Mouse (Mus musculus) embryonic facial prominence, embryonic 13.5 days (tissue): ENCODE data around the gene Gm17535. TPM values are rescaled to one million over a fixed set of nuclear protein-coding genes. Genes with fewer than 3 reads are reported as not detected.
"Not testable (repeated sequence)": the region's sequence is repeated elsewhere in the genome, so short reads cannot be mapped to it uniquely, and the experiment has no call there.

Source experiments
- ATAC-seq: fragments of 200-750 bp; cut with Nextera tagmentation; 2 replicates; pipeline ENCODE4 v1.8.0; 2017; ENCODE audit warnings: low read depth; ENCODE audit not compliant: insufficient number of reproducible peaks, insufficient read depth, low FRiP score, low TSS enrichment
- H3K27ac ChIP-seq: fragments of 300-500 bp; sonication (generic); 2 replicates; pipeline ENCODE4 v1.5.1; 2015; ENCODE audit warnings: moderate library complexity, mild to moderate bottlenecking, inconsistent platforms
- H3K27me3 ChIP-seq: fragments of 300-500 bp; sonication (generic); 2 replicates; pipeline ENCODE4 v1.6.1; 2015; ENCODE audit warnings: mild to moderate bottlenecking, inconsistent platforms
- H3K36me3 ChIP-seq: fragments of 300-500 bp; sonication (generic); 2 replicates; pipeline ENCODE4 v1.6.1; 2015; ENCODE audit warnings: mild to moderate bottlenecking, inconsistent platforms
- H3K4me1 ChIP-seq: fragments of 300-500 bp; sonication (generic); 2 replicates; pipeline ENCODE4 v1.6.1; 2015; ENCODE audit warnings: inconsistent platforms
- H3K4me2 ChIP-seq: fragments of 300-500 bp; sonication (generic); 2 replicates; pipeline ENCODE4 v1.6.1; 2015; ENCODE audit warnings: moderate library complexity, mild to moderate bottlenecking, inconsistent platforms
- H3K4me3 ChIP-seq: fragments of 300-500 bp; sonication (generic); 2 replicates; pipeline ENCODE4 v1.5.1; 2015; ENCODE audit warnings: mild to moderate bottlenecking, inconsistent platforms
- H3K9ac ChIP-seq: fragments of 300-500 bp; sonication (generic); 2 replicates; pipeline ENCODE4 v1.6.1; 2015; ENCODE audit warnings: mild to moderate bottlenecking, inconsistent platforms
- H3K9me3 ChIP-seq: fragments of 300-500 bp; sonication (generic); 2 replicates; pipeline ENCODE4 v1.6.1; 2016; ENCODE audit warnings: inconsistent platforms
- WGBS: fragments of 180-500 bp; shearing (Covaris S2); methylation state at CpG from one replicate; pipeline ENCODE4 v1.1.7; 2015; ENCODE audit warnings: mixed read lengths; 5-methylcytosine and 5-hydroxymethylcytosine counted together
- polyA plus RNA-seq: library from polyadenylated mRNA; unstranded; fragments of >200 nt; fragmentation: Nextera tagmentation; extraction: Ambion mirVana; gene quantifications from 2 replicates; pipeline ENCODE4 v1.2.1, GENCODE M21; 2015

Gene Gm17535
- polyA plus RNA-seq, 1 experiment from 2014 or later = not detected

DNA sequence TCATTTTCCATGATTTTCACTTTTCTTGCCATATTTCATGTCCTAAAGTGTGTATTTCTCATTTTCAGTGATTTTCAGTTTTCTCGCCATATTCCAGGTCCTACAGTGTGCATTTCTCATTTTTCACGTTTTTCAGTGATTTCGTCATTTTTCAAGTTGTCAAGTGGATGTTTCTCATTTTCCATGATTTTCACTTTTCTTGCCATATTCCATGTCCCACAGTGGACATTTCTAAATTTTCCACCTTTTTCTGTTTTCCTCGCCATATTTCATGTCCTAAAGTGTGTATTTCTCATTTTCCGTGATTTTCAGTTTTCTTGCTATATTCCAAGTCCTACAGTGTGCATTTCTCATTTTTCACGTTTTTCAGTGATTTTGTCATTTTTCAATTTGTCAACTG, 18.5 kb upstream of the Gm17535 start:
- WGBS = 75% methylated on average over 6 of the region's 6 CpGs

DNA sequence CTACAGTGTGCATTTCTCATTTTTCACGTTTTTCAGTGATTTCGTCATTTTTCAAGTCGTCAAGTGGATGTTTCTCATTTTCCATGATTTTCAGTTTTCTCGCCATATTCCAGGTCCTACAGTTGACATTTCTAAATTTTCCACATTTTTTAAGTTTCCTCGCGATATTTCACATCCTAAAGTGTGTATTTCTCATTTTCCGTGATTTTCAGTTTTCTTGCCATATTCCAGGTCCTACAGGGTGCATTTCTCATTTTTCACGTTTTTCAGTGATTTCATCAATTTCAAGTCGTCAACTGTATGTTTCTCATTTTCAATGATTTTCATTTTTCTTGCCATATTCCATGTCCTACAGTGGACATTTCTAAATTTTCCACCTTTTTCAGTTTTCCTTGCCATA, 17.3 kb upstream of the Gm17535 start, which contains the start of gene Gm10719:
Gene Gm10719, plus strand, starts transcription at position 301 of the 400 bp plus-strand sequence.
- H3K9ac ChIP-seq, H3K4me2 ChIP-seq, ATAC-seq, H3K27me3 ChIP-seq, H3K4me1 ChIP-seq, H3K4me3 ChIP-seq, H3K9me3 ChIP-seq, H3K36me3 ChIP-seq, H3K27ac ChIP-seq: not testable (repeated sequence)
- 55% methylated on average over 1 of the region's 9 CpGs for WGBS

More for the DNA sequence above, 18.5 kb upstream of the Gm17535 start:
- H3K27ac ChIP-seq, H3K9ac ChIP-seq, H3K36me3 ChIP-seq, H3K27me3 ChIP-seq, H3K4me3 ChIP-seq, ATAC-seq, H3K9me3 ChIP-seq, H3K4me2 ChIP-seq, H3K4me1 ChIP-seq: not testable (repeated sequence)

DNA sequence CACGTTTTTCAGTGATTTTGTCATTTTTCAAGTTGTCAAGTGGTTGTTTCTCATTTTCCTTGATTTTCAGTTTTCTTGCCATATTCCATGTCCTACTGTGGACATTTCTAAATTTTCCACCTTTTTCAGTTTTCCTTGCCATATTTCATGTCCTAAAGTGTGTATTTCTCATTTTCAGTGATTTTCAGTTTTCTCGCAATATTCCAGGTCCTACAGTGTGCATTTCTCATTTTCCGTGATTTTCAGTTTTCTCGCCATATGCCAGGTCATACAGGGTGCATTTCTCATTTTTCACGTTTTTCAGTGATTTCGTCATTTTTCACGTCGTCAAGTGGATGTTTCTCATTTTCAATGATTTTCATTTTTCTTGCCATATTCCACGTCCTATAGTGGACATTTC, 15.5 kb upstream of the Gm17535 start:
- H3K4me2 ChIP-seq, H3K9ac ChIP-seq, H3K4me3 ChIP-seq, H3K36me3 ChIP-seq, H3K9me3 ChIP-seq, H3K27me3 ChIP-seq, ATAC-seq, H3K4me1 ChIP-seq, H3K27ac ChIP-seq: not testable (repeated sequence)
- WGBS = 64% methylated on average over 9 of the region's 9 CpGs

DNA sequence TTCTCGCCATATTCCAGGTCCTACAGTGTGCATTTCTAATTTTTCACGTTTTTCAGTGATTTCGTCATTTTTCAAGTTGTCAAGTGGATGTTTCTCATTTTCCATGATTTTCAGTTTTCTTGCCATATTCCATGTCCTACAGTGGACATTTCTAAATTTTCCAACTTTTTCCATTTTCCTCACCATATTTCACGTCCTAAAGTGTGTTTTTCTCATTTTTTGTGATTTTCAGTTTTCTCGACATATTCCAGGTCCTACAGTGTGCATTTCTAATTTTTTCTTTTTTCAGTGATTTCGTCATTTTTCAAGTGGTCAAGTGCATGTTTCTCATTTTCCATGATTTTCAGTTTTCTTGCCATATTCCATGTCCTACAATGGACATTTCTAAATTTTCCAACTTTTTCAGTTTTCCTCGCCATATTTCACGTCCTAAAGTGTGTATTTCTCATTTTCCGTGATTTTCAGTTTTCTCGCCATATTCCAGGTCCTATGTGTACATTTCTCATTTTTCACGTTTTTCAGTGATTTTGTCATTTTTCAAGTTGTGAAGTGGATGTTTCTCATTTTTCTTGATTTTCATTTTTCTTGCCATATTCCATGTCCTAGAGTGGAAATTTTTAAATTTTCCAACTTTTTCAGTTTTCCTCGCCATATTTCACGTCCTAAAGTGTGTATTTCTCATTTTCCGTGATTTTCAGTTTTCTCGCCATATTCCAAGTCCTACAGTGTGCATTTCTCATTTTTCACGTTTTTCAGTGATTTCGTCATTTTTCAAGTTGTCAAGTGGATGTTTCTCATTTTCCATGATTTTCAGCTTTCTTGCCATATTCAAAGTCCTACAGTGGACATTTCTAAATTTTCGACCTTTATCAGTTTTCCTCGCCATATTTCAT, 14.3 kb upstream of the Gm17535 start:
- H3K27ac ChIP-seq, H3K4me2 ChIP-seq, H3K9me3 ChIP-seq, H3K9ac ChIP-seq, H3K4me1 ChIP-seq, H3K36me3 ChIP-seq, H3K4me3 ChIP-seq, H3K27me3 ChIP-seq: not testable (repeated sequence)
- ATAC-seq = peak; percentile 67; the same call in 1 of the 2 replicates
- 77% methylated on average over 17 of the region's 19 CpGs for WGBS

DNA sequence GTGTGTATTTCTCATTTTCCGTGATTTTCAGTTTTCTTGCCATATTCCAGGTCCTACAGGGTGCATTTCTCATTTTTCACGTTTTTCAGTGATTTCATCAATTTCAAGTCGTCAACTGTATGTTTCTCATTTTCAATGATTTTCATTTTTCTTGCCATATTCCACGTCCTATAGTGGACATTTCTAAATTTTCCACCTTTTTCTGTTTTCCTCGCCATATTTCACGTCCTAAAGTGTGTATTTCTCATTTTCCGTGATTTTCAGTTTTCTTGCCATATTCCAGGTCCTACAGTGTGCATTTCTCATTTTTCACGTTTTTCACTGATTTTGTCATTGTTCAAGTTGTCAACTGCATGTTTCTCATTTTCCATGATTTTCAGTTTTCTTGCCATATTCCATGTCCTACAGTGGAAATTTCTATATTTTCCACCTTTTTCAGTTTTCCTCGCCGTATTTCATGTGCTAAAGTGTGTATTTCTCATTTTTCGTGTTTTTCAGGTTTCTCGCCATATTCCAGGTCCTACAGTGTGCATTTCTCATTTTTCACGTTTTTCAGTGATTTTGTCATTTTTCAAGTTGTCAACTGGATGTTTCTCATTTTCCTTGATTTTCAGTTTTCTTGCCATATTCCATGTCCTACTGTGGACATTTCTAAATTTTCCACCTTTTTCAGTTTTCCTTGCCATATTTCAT, 11.9 kb upstream of the Gm17535 start:
- H3K36me3 ChIP-seq, H3K27ac ChIP-seq, H3K4me3 ChIP-seq, H3K4me2 ChIP-seq, H3K9me3 ChIP-seq, H3K27me3 ChIP-seq, ATAC-seq, H3K4me1 ChIP-seq, H3K9ac ChIP-seq: not testable (repeated sequence)
- 73% methylated on average over 11 of the region's 13 CpGs for WGBS

DNA sequence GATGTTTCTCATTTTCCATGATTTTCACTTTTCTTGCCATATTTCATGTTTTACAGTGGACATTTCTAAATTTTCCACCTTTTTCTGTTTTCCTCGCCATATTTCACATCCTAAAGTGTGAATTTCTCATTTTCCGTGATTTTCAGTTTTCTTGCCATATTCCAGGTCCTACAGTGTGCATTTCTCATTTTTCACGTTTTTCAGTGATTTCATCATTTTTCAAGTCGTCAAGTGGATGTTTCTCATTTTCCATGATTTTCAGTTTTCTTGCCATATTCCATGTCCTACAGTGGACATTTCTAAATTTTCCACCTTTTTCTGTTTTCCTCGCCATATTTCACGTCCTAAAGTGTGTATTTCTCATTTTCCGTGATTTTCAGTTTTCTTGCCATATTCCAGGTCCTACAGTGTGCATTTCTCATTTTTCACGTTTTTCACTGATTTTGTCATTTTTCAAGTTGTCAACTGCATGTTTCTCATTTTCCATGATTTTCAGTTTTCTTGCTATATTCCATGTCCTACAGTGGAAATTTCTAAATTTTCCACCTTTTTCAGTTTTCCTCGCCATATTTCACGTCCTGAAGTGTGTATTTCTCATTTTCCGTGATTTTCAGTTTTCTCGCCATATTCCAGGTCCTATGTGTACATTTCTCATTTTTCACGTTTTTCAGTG, 11.0 kb upstream of the Gm17535 start, which contains the start of gene Gm10718:
Gene Gm10718, plus strand, starts transcription at position 236 of the 673 bp plus-strand sequence.
- ATAC-seq, H3K27me3 ChIP-seq, H3K4me2 ChIP-seq, H3K4me1 ChIP-seq, H3K27ac ChIP-seq, H3K9ac ChIP-seq, H3K36me3 ChIP-seq, H3K9me3 ChIP-seq, H3K4me3 ChIP-seq: not testable (repeated sequence)
- WGBS = 76% methylated on average over 12 of the region's 13 CpGs

DNA sequence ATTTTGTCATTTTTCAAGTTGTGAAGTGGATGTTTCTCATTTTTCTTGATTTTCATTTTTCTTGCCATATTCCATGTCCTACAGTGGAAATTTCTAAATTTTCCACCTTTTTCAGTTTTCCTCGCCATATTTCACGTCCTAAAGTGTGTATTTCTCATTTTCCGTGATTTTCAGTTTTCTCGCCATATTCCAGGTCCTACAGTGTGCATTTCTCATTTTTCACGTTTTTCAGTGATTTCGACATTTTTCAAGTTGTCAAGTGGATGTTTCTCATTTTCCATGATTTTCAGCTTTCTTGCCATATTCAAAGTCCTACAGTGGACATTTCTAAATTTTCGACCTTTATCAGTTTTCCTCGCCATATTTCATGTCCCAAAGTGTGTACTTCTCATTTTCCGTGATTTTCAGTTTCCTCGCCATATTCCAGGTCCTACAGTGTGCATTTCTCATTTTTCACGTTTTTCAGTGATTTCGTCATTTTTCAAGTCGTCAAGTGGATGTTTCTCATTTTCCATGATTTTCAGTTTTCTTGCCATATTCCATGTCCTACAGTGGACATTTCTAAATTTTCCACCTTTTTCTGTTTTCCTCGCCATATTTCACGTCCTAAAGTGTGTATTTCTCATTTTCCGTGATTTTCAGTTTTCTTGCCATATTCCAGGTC, 10.3 kb upstream of the Gm17535 start:
- H3K9ac ChIP-seq, H3K9me3 ChIP-seq, H3K27me3 ChIP-seq, H3K4me2 ChIP-seq, H3K36me3 ChIP-seq, ATAC-seq, H3K4me3 ChIP-seq, H3K4me1 ChIP-seq, H3K27ac ChIP-seq: not testable (repeated sequence)
- 77% methylated on average over 16 of the region's 16 CpGs for WGBS

DNA sequence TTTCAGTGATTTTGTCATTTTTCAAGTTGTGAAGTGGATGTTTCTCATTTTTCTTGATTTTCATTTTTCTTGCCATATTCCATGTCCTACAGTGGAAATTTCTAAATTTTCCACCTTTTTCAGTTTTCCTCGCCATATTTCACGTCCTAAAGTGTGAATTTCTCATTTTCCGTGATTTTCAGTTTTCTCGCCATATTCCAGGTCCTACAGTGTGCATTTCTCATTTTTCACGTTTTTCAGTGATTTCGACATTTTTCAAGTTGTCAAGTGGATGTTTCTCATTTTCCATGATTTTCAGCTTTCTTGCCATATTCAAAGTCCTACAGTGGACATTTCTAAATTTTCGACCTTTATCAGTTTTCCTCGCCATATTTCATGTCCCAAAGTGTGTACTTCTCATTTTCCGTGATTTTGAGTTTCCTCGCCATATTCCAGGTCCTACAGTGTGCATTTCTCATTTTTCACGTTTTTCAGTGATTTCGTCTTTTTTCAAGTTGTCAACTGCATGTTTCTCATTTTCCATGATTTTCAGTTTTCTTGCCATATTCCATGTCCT, 9.4 kb upstream of the Gm17535 start, which contains the start of gene Gm10717:
Gene Gm10717, plus strand, starts transcription at position 506 of the 556 bp plus-strand sequence.
- not testable (repeated sequence) for H3K4me3 ChIP-seq, ATAC-seq, H3K4me2 ChIP-seq, H3K36me3 ChIP-seq, H3K4me1 ChIP-seq, H3K27ac ChIP-seq, H3K9ac ChIP-seq, H3K9me3 ChIP-seq, H3K27me3 ChIP-seq
- WGBS = 70% methylated on average over 12 of the region's 12 CpGs

DNA sequence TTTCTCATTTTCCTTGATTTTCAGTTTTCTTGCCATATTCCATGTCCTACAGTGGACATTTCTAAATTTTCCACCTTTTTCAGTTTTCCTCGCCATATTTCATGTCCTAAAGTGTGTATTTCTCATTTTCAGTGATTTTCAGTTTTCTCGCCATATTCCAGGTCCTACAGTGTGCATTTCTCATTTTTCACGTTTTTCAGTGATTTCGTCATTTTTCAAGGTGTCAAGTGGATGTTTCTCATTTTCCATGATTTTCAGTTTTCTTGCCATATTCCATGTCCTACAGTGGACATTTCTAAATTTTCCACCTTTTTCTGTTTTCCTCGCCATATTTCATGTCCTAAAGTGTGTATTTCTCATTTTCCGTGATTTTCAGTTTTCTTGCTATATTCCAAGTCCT, 8.7 kb upstream of the Gm17535 start:
- not testable (repeated sequence) for H3K9me3 ChIP-seq, H3K27ac ChIP-seq, H3K4me3 ChIP-seq, H3K4me2 ChIP-seq, H3K9ac ChIP-seq, H3K27me3 ChIP-seq, H3K36me3 ChIP-seq, H3K4me1 ChIP-seq, ATAC-seq
- WGBS = 73% methylated on average over 5 of the region's 6 CpGs

DNA sequence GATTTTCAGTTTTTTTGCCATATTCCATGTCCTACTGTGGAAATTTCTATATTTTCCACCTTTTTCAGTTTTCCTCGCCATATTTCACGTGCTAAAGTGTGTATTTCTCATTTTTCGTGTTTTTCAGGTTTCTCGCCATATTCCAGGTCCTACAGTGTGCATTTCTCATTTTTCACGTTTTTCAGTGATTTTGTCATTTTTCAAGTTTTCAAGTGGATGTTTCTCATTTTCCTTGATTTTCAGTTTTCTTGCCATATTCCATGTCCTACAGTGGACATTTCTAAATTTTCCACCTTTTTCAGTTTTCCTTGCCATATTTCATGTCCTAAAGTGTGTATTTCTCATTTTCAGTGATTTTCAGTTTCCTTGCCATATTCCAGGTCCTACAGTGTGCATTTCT, 8.3 kb upstream of the Gm17535 start:
- 75% methylated on average over 5 of the region's 5 CpGs for WGBS
- H3K4me3 ChIP-seq, H3K4me1 ChIP-seq, H3K36me3 ChIP-seq, H3K4me2 ChIP-seq, H3K27me3 ChIP-seq, H3K27ac ChIP-seq, H3K9me3 ChIP-seq, ATAC-seq, H3K9ac ChIP-seq: not testable (repeated sequence)

DNA sequence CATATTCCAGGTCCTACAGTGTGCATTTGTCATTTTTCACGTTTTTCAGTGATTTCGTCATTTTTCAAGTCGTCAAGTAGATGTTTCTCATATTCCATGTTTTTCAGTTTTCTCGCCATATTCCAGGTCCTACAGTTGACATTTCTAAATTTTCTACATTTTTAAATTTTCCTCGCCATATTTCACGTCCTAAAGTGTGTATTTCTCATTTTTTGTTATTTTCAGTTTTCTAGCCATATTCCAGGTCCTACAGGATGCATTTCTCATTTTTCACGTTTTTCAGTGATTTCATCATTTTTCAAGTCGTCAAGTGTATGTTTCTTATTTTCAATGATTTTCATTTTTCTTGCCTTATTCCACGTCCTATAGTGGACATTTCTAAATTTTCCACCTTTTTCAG, 7.7 kb upstream of the Gm17535 start:
- H3K27ac ChIP-seq, H3K4me3 ChIP-seq, ATAC-seq, H3K4me1 ChIP-seq, H3K9ac ChIP-seq, H3K36me3 ChIP-seq, H3K4me2 ChIP-seq, H3K27me3 ChIP-seq, H3K9me3 ChIP-seq: not testable (repeated sequence)
- 68% methylated on average over 9 of the region's 9 CpGs for WGBS
